8 mouse cellular contexts compared by ENCODE assay signal in genomic region chr7:27356861-27357594, GRCm38 (mm10). TPM values are rescaled to one million over a fixed set of nuclear protein-coding genes. Genes with fewer than 3 reads are reported as not detected.
DNase-seq lines count a peak whose midpoint lies in the region; ATAC-seq and TF ChIP-seq lines count a peak whose summit lies in the region.

Gm20479 (minus strand) TSS chr7:27357419.

- H3K4me1 ChIP-seq in testis, adult 2 months (ENCODE audit: control insufficient read depth, insufficient read depth, low read length) = peaks cover 24% of the 10 kb centered on the region
- peaks cover 39% of the 10 kb centered on the region for H3K4me1 ChIP-seq in forebrain, embryonic 15.5 days

- peak within 1 kb of the TSS; percentile 59 for H3K27ac ChIP-seq in testis, adult 2 months (ENCODE audit: control insufficient read depth, insufficient read depth, low read depth, low read length)
- 0 out of 2 replicates have a peak within 1 kb of the TSS, but pooled peaks have one; percentile 85 for H3K27ac ChIP-seq in forebrain, embryonic 15.5 days (replicated peaks)
- peak within 1 kb of the TSS; percentile 96 for H3K27ac ChIP-seq in macrophage

- H3K27me3 ChIP-seq in testis, adult 2 months (ENCODE audit: control insufficient read depth, insufficient read depth, low read length) = no peaks in the 10 kb centered on the region
- H3K27me3 ChIP-seq in forebrain, embryonic 15.5 days = peaks cover 25% of the 10 kb centered on the region

- no peak for TF ChIP-seq POLR2A in testis, adult 2 months (IDR thresholded peaks at IDR 0.05; ENCODE audit: control insufficient read depth, low read depth, low read length)

- H3K4me3 ChIP-seq in testis, adult 2 months (ENCODE audit: control insufficient read depth, low read depth, low read length) = peak within 1 kb of the TSS; percentile 93
- H3K4me3 ChIP-seq in forebrain, embryonic 15.5 days = peak within 1 kb of the TSS; percentile 82
- H3K4me3 ChIP-seq in macrophage (ENCODE audit: inconsistent target) = peak within 1 kb of the TSS; percentile 83

- H3K79me2 ChIP-seq in macrophage (ENCODE audit: inconsistent target) = peaks cover 10% of the 10 kb centered on the region; the same call in 1 of the 2 replicates

- H3K36me3 ChIP-seq in testis, adult 2 months (ENCODE audit: control insufficient read depth, insufficient read depth, low read length) = no peaks in the 10 kb centered on the region
- H3K36me3 ChIP-seq in forebrain, embryonic 15.5 days = peaks cover 10% of the 10 kb centered on the region
- peaks cover 11% of the 10 kb centered on the region for H3K36me3 ChIP-seq in macrophage (ENCODE audit: inconsistent target)

- DNase-seq in testis, postnatal 10 days (ENCODE audit: low spot score) = no peak
- peak; percentile 45 for DNase-seq in kidney, adult 9 months
- no peak for DNase-seq in thymus, postnatal 10 days (ENCODE audit: low spot score in 2 of 2)
- DNase-seq in right cerebral cortex, postnatal 4 days = no peak
- DNase-seq in layer of hippocampus, postnatal 25 days (ENCODE audit: extremely low spot score in 1 of 2, low spot score in 1 of 2) = no peak

- H3K9me3 ChIP-seq in forebrain, embryonic 15.5 days = no peaks in the 10 kb centered on the region

- no peak for TF ChIP-seq CTCF in testis, adult 2 months (IDR thresholded peaks at IDR 0.05; ENCODE audit: control insufficient read depth, insufficient read depth, insufficient replicate concordance, low read depth, low read length)

- H3K9ac ChIP-seq in forebrain, embryonic 15.5 days (replicated peaks) = peak within 1 kb of the TSS; percentile 15

- 5% methylated on average over 27 of the region's 27 CpGs for WGBS in forebrain, embryonic 15.5 days
- WGBS in macrophage (ENCODE audit: missing documents) = 2% methylated on average over 27 of the region's 27 CpGs

- H3K4me2 ChIP-seq in forebrain, embryonic 15.5 days (replicated peaks) = peak within 1 kb of the TSS; percentile 52

- ATAC-seq in forebrain, embryonic 15.5 days (replicated peaks) = no peak

RNA-seq across cellular contexts. Expression of gene Gm20479, which starts in this region (rescaled TPM):
- polyA plus RNA-seq in testis, adult 2 months (2012; rRNA removed) = 0.35 and 0.89 TPM in 2 replicates
- polyA plus RNA-seq in forebrain, embryonic 15.5 days (2015; fragmentation: Nextera tagmentation; extraction: Ambion mirVana) = 0.46 TPM in 1 of 2 replicates, not detected in the other
- total RNA-seq in macrophage (2018; cell fraction: chromatin; rRNA removed) = 1 to 10 TPM in 7 of 26 experiments, not detected in 19; 2.3 to 7.7 (median 4.9) TPM
- total RNA-seq in macrophage (2018; cell fraction: cytosol; rRNA removed) = 1 to 10 TPM in 5 of 26 experiments, under 1 TPM in 8, not detected in 13; 0.41 to 1.7 (median 0.71) TPM
- total RNA-seq in macrophage (2018; cell fraction: nucleus; rRNA removed) = 1 to 10 TPM in 6 of 26 experiments, not detected in 20; 2.4 to 4.1 (median 3.5) TPM
- 0.64 to 1.2 TPM in 2 of 3 replicates, not detected in the other for polyA plus RNA-seq in macrophage (2018)
- not detected for total RNA-seq in layer of hippocampus, postnatal 25 days (2021)
